In the genomic region with DNA sequence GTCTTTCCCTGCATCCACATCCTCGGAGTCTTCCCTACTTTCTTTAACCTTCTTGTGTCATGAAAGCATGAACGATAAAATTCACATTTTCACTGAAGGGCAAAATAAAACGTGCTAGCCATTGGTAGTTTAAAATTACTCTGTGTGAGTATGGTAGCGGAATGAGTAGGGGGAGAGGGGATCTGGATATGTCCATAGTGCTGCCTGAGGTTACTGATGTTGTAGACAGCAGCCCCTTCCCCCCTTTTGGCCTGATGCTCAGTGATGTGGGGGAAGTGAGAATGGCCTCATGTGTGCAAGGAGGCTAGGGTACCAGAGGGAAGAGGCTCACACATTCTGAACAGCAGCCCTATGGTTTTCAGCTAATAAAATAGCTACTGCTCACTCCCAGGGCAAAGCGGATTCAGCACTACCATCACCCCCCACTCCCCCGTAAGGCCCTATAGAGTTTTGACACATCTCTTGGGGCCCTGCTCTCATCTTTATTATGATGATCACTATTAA, we compare ENCODE assay signal across 8 mouse cellular contexts. TPM values are rescaled to one million over a fixed set of nuclear protein-coding genes. Genes with fewer than 3 reads are reported as not detected.
DNase-seq lines count a peak whose midpoint lies in the region; ATAC-seq and TF ChIP-seq lines count a peak whose summit lies in the region.

No protein-coding gene starts in this region.

- TF ChIP-seq CTCF in layer of hippocampus, adult 2 months (conservative IDR thresholded peaks at IDR 0.05): no peak

- H3K36me3 ChIP-seq in hindbrain, embryonic 11.5 days (ENCODE audit: control insufficient read depth, insufficient read depth, low read length): no peaks in the 10 kb centered on the region
- no peaks in the 10 kb centered on the region for H3K36me3 ChIP-seq in midbrain, embryonic 15.5 days (replicated peaks)

- DNase-seq in layer of hippocampus, adult 2 months (ENCODE audit: low spot score in 2 of 2): no peak
- no peak for DNase-seq in layer of hippocampus, adult 9-11 months
- peak; percentile 40 for DNase-seq in embryo, embryonic 11 days
- no peak for DNase-seq in hindbrain, embryonic 11.5 days (ENCODE audit: low spot score)
- no peak for DNase-seq in MN1 (ENCODE audit: low spot score)

- peak overlapping the region; percentile 98 for H3K27ac ChIP-seq in layer of hippocampus, adult 2 months
- no peak overlapping the region for H3K27ac ChIP-seq in hindbrain, embryonic 11.5 days (ENCODE audit: low read depth, low read length)
- H3K27ac ChIP-seq in midbrain, embryonic 15.5 days: peak overlapping the region; percentile 87

- peak overlapping the region; percentile 80 for H3K4me2 ChIP-seq in hindbrain, embryonic 11.5 days (replicated peaks; ENCODE audit: low read depth, low read length)
- peak overlapping the region; percentile 87 for H3K4me2 ChIP-seq in midbrain, embryonic 15.5 days

- no peaks in the 10 kb centered on the region for H3K9me3 ChIP-seq in hindbrain, embryonic 11.5 days (ENCODE audit: control insufficient read depth, low read length)
- no peaks in the 10 kb centered on the region for H3K9me3 ChIP-seq in midbrain, embryonic 15.5 days

- no peaks in the 10 kb centered on the region for H3K4me1 ChIP-seq in hindbrain, embryonic 11.5 days (replicated peaks; ENCODE audit: control insufficient read depth, insufficient read depth, low read length)
- H3K4me1 ChIP-seq in midbrain, embryonic 15.5 days: peaks cover 33% of the 10 kb centered on the region

- H3K4me3 ChIP-seq in layer of hippocampus, adult 2 months: peak overlapping the region; percentile 93
- peak overlapping the region; percentile 74 for H3K4me3 ChIP-seq in hindbrain, embryonic 11.5 days (ENCODE audit: low read depth, low read length)
- peak overlapping the region; percentile 83 for H3K4me3 ChIP-seq in midbrain, embryonic 15.5 days

- ATAC-seq in hindbrain, embryonic 11.5 days (ENCODE audit: low FRiP score): no peak
- ATAC-seq in midbrain, embryonic 15.5 days (replicated peaks): no peak
- ATAC-seq in inflammation-experienced regulatory T-cells, adult 6 months: no peak
- no peak for ATAC-seq in granulocyte monocyte progenitor cell, adult 5-6 weeks (replicated peaks; ENCODE audit: poor library complexity, severe bottlenecking)

- H3K9ac ChIP-seq in hindbrain, embryonic 11.5 days (ENCODE audit: low read depth, low read length): peak overlapping the region; percentile 37; the same call in 1 of the 2 replicates
- H3K9ac ChIP-seq in midbrain, embryonic 15.5 days: peak overlapping the region; percentile 69

- 4% methylated on average over 6 of the region's 6 CpGs for WGBS in hindbrain, embryonic 11.5 days
- 4% methylated on average over 6 of the region's 6 CpGs for WGBS in midbrain, embryonic 15.5 days

- H3K27me3 ChIP-seq in hindbrain, embryonic 11.5 days (ENCODE audit: control insufficient read depth, insufficient read depth, low read length): peaks cover 20% of the 10 kb centered on the region
- 0 out of 2 replicates have a peak, but pooled peaks cover 3% of the 10 kb centered on the region for H3K27me3 ChIP-seq in midbrain, embryonic 15.5 days (replicated peaks)

RNA-seq across cellular contexts. Expression of a gene that starts 4.5 kb away (rescaled TPM):
- 10 to 100 TPM; 38.9 to 40.7 TPM for total RNA-seq in layer of hippocampus, adult 2 months (2021)
- 31.0 and 34.0 TPM in 2 replicates for polyA plus RNA-seq in hindbrain, embryonic 11.5 days (2014; fragmentation: Nextera tagmentation; extraction: Ambion mirVana)
- polyA plus RNA-seq in midbrain, embryonic 15.5 days (2015; fragmentation: Nextera tagmentation; extraction: Ambion mirVana): 25.1 and 25.4 TPM in 2 replicates
- polyA plus RNA-seq in inflammation-experienced regulatory T-cells, adult 6 months (2017; shearing (Covaris generic)): under 1 TPM in 2 of 3 experiments, not detected in 1; 0.12 to 0.13 TPM
- total RNA-seq in granulocyte monocyte progenitor cell, adult 5-6 weeks (2014; fragmentation: Nextera tagmentation): not detected in 2 replicates
- 0.09 TPM in 1 of 2 replicates, not detected in the other for total RNA-seq in granulocyte monocyte progenitor cell, adult 5-6 weeks (2017)

Comparison
In these comparisons a context has a peak if more than half of its experiments do, and no peak if none do; other contexts are left out.
1. RNA of a gene that starts 4.5 kb away (polyA plus RNA-seq): 31.0 to 34.0 TPM in hindbrain, embryonic 11.5 days and 25.1 to 25.4 TPM in midbrain, embryonic 15.5 days; 0.12 to 0.13 TPM in inflammation-experienced regulatory T-cells, adult 6 months; every median in the first group is over 10 times any median in the second.
2. Peak in every context shown above with its lines, with median percentiles within 50 percentile points of each other: H3K4me3 ChIP-seq.